Mouse (Mus musculus): ENCODE data around the gene Lrp10. TPM values are rescaled to one million over a fixed set of nuclear protein-coding genes. Genes with fewer than 3 reads are reported as not detected.

Gene Lrp10
- polyA plus RNA-seq, 1 experiment = 81.8 TPM

DNA sequence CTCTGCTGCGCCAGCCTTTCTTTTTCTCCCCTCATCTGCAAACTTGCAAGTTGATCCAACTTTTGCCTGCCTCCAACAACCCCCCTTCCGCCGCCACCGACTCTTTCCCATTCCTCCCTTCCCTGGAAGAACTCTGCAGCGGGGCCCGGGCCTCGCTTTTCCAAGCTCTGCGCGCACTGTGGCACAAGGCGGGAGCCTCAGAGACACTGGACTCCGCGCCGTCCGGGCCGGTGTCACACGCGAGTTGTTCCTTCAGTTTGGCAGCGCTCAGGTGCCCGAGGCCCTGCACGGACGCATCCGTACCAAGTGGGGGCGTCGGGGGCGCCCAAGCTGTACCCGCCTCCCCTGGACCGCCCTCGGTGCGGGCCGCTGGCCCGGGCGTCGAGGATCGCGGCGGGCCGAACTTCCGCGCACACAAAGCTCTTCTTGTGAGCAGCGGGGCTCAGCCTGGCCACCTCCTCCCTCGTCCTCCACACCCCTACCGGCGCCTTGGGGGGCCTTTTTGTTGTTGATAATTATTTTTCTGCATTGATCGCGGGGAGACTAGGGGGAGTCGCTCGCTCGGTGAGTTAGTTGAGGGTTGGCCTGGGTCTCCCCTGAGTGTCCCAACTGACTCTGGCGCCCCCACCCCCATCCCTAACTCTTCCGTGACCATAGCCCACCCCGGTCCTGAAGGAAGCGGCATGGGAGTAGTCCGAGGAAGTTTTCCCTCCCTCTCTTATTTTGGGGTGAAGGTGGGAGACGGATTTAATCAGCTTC, 31.7 kb upstream of the Lrp10 start:
- Histone ChIP-seq H3K27me3 (ENCODE audit: control insufficient read depth, insufficient read depth, insufficient read length) (no peaks in the 10 kb centered on the region), H3K4me2 (ENCODE audit: low read depth) (peak overlapping the region; percentile 85), H3K36me3 (ENCODE audit: control insufficient read depth, insufficient read depth) (no peaks in the 10 kb centered on the region), H3ac (ENCODE audit: control insufficient read depth, insufficient read length) (peak overlapping the region; percentile 79), H3K79me2 (ENCODE audit: control insufficient read depth, insufficient read depth) (peaks cover 65% of the 10 kb centered on the region), H3K4me3 (peak overlapping the region; percentile 90)
- TF ChIP-seq MYOD1 (IDR thresholded peaks at IDR 0.05; ENCODE audit: control insufficient read depth in 1 of 3, insufficient read length in 2 of 3, low read depth in 2 of 3) (no peak), MYOG (IDR thresholded peaks at IDR 0.05; ENCODE audit: control insufficient read depth in 1 of 3, insufficient read depth in 1 of 3, insufficient read length in 2 of 3, low read depth in 2 of 3) (no peak), POLR2AphosphoS2 (IDR thresholded peaks at IDR 0.05; ENCODE audit: insufficient read length, low read depth) (peak; percentile 27), POLR2A (IDR thresholded peaks at IDR 0.05; ENCODE audit: insufficient read length, low read depth) (peak; percentile 60)

DNA sequence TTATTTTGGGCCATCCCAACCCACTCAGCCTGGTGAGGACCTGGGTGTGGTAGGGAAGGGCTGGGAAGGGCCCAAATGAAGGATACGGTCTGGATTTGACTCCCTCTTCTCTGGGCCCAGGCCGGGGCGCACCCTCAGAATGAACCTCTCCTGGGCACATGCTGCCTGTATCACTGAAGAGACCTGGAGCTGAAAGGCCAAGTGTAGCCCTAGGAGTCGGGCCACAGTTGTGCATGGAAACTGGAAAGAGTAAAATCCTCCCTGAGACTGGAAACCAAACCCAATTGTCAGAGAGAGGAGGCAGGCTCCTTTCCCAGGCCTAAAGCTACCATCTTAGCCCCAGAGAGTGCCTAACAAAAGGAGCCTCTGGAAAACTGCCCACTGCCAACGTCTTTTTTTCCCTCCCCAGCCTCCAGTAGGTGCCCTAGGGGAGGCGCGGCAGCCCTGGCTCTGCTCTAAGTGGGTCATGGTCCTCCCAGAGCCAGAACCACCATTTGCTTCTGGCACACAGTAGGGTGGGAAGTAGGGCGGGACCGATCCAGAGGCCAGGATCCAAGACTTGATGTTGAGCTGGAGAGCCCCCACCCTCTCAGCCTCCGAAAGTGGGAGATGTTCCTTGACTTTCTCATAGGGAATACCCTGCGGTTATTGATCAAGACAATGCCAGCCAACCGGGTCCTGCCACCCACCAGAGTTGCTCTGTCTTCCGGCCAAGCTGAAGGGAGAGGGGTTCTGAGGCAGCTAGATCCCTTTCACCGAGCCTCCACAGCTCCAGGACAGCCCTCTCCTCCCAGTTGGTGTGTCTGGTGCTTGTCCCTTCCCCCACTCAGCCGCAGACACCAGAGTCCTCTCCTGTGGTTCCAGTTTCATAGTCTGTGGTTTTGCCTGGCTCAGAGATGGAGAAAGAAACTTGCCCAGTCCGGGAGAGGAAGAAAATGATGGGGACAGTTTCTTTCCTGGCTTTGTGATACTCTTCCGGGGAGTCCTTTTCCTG, 30.8 kb upstream of the Lrp10 start:
- Histone ChIP-seq H3ac (ENCODE audit: control insufficient read depth, insufficient read length) (peak overlapping the region; percentile 79), H3K36me3 (ENCODE audit: control insufficient read depth, insufficient read depth) (no peaks in the 10 kb centered on the region), H3K27me3 (ENCODE audit: control insufficient read depth, insufficient read depth, insufficient read length) (no peaks in the 10 kb centered on the region), H3K4me2 (ENCODE audit: low read depth) (peak overlapping the region; percentile 85), H3K79me2 (ENCODE audit: control insufficient read depth, insufficient read depth) (peaks cover 56% of the 10 kb centered on the region), H3K4me3 (peak overlapping the region; percentile 90)
- TF ChIP-seq CEBPB (IDR thresholded peaks at IDR 0.05; ENCODE audit: insufficient read depth, poor library complexity, severe bottlenecking) (no peak), MYOD1 (IDR thresholded peaks at IDR 0.05; ENCODE audit: control insufficient read depth in 1 of 3, insufficient read length in 2 of 3, low read depth in 2 of 3) (peak in 2 of 3 experiments; percentile 8 to 55), POLR2AphosphoS2 (IDR thresholded peaks at IDR 0.05; ENCODE audit: insufficient read length, low read depth) (peak; percentile 72), MYOG (IDR thresholded peaks at IDR 0.05; ENCODE audit: control insufficient read depth in 1 of 3, insufficient read depth in 1 of 3, insufficient read length in 2 of 3, low read depth in 2 of 3) (peak in 1 of 3 experiments; percentile 74), SRF (IDR thresholded peaks at IDR 0.05; ENCODE audit: control insufficient read depth, insufficient read length, low read depth) (no peak), POLR2A (IDR thresholded peaks at IDR 0.05; ENCODE audit: insufficient read length, low read depth) (peak; percentile 58), TCF12 (IDR thresholded peaks at IDR 0.05; ENCODE audit: insufficient read depth, poor library complexity, severe bottlenecking) (peak; percentile 6)

DNA sequence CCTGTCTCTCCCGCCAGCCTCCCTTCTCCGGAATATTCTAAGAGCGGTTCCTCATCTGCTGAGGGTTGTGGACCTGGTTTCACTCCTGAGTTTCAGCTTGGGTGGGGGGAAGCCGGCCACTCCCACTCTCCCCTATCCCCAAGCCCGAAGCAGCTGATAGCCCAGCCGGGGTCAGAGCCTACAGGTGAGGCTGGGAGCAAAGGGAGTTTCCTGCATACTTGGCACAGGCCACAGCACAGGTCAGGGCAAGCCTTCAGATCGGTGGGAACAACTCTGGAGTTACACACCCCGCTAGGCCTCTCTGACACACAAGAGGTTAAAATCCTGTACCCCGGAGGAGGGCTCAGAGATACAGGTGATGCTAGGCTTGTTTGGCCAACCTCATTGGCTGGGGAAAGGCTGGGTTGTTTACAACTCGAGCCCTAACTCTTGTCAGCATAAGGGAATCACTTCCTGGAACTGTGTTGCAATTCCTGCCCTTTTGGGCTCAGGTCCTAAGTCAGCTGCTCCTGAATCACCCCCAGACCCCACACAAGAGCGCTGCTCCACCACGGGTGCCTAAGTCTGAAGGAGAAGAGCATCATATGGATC, 29.9 kb upstream of the Lrp10 start:
- no peak for TF ChIP-seq E2F4 (IDR thresholded peaks at IDR 0.05; ENCODE audit: insufficient read depth)
- TF ChIP-seq CEBPB (IDR thresholded peaks at IDR 0.05; ENCODE audit: insufficient read depth, poor library complexity, severe bottlenecking) = 0 out of 2 replicates have a peak, but pooled peaks have one; percentile 32
- Histone ChIP-seq H3ac (ENCODE audit: control insufficient read depth, insufficient read length) (no peak overlapping the region), H3K79me2 (ENCODE audit: control insufficient read depth, insufficient read depth) (peaks cover 52% of the 10 kb centered on the region), H3K27me3 (ENCODE audit: control insufficient read depth, insufficient read depth, insufficient read length) (no peaks in the 10 kb centered on the region), H3K4me2 (ENCODE audit: low read depth) (peak overlapping the region; percentile 85), H3K4me3 (peak overlapping the region; percentile 90), H3K36me3 (ENCODE audit: control insufficient read depth, insufficient read depth) (peaks cover 6% of the 10 kb centered on the region)

DNA sequence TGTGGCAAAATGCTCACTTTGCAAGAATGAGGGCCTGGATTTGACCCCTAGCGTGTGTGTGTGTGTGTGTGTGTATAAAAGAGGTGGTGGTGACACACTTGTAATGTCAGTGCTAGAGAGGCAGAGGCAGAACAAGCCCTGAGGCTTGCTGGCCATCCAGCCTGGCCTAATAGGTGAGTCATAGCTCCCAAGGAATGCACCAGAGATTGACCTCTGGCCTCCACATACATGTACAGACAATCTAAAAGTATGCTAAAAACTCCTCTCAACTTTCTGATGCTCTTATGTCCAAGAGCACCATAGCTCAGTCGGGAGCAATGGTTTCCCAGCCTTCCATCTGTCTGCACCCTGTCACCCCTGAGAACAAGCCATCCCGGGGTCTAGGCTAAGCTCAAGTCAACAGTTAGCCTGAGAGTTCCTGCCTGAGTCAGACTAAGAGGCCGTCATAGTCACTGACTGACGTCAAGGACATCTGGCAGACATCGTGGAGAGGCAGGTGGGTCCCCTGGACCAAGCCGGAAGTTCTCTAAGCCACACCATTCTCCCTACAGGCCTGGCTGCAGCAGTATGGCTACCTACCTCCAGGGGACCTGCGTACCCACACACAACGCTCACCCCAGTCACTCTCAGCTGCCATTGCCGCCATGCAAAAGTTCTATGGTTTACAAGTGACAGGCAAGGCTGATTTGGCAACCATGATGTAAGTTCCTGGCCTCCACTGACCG, 28.6 kb upstream of the Lrp10 start:
- TF ChIP-seq USF1 (IDR thresholded peaks at IDR 0.05; ENCODE audit: low read depth) (no peak), MYOD1 (IDR thresholded peaks at IDR 0.05; ENCODE audit: control insufficient read depth in 1 of 3, insufficient read length in 2 of 3, low read depth in 2 of 3) (no peak), POLR2AphosphoS2 (IDR thresholded peaks at IDR 0.05; ENCODE audit: insufficient read length, low read depth) (no peak), POLR2A (IDR thresholded peaks at IDR 0.05; ENCODE audit: insufficient read length, low read depth) (no peak), CEBPB (IDR thresholded peaks at IDR 0.05; ENCODE audit: insufficient read depth, poor library complexity, severe bottlenecking) (no peak), SRF (IDR thresholded peaks at IDR 0.05; ENCODE audit: control insufficient read depth, insufficient read length, low read depth) (no peak), MYOG (IDR thresholded peaks at IDR 0.05; ENCODE audit: control insufficient read depth in 1 of 3, insufficient read depth in 1 of 3, insufficient read length in 2 of 3, low read depth in 2 of 3) (no peak), E2F4 (IDR thresholded peaks at IDR 0.05; ENCODE audit: insufficient read depth) (no peak), MAX (IDR thresholded peaks at IDR 0.05; ENCODE audit: low read depth) (no peak), TCF12 (IDR thresholded peaks at IDR 0.05; ENCODE audit: insufficient read depth, poor library complexity, severe bottlenecking) (no peak), TCF3 (IDR thresholded peaks at IDR 0.05; ENCODE audit: insufficient read length, low read depth) (no peak), REST (IDR thresholded peaks at IDR 0.05; ENCODE audit: insufficient read depth, insufficient read length) (no peak)
- Histone ChIP-seq H3K36me3 (ENCODE audit: control insufficient read depth, insufficient read depth) (peaks cover 17% of the 10 kb centered on the region), H3K4me2 (ENCODE audit: low read depth) (peak overlapping the region; percentile 44), H3K27me3 (ENCODE audit: control insufficient read depth, insufficient read depth, insufficient read length) (no peaks in the 10 kb centered on the region), H3K4me3 (no peak overlapping the region), H3ac (ENCODE audit: control insufficient read depth, insufficient read length) (no peak overlapping the region), H3K79me2 (ENCODE audit: control insufficient read depth, insufficient read depth) (peaks cover 52% of the 10 kb centered on the region)

Measured in myocyte (in vitro differentiated cells).